Mouse (Mus musculus): ENCODE data around the gene Tollip. TPM values are rescaled to one million over a fixed set of nuclear protein-coding genes. Genes with fewer than 3 reads are reported as not detected.
A peak's percentile ranks its signal among the peaks of the same experiment; 100 is the strongest.
"Not testable (repeated sequence)": the region's sequence is repeated elsewhere in the genome, so short reads cannot be mapped to it uniquely, and the experiment has no call there.

Tollip gene
- polyA plus RNA-seq, 1 experiment: 30.1 TPM

DNA sequence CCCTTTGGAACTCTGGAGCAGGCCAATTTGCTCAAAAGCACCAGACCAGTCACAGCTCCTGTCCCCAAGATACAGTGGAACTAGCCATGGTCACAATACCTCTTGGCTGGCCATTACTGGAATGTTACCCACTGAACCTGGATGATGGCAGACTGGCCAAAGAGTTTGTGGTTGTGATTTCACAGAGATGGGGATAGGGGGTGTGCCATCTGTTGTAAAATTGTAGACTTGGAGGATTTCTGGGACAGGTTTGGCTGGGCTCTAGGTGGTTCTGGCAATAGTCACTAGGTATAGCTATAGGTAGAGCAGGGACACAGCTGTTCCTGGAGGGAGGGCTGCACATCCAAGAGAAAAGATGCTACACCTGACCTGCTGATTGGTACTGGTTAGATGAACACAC lies 29.2 kb upstream of the Tollip start:
- Histone ChIP-seq H3K27ac (ENCODE audit: control insufficient read depth, insufficient read depth, low read depth, low read length, poor library complexity) (no peak overlapping the region), H3K4me1 (ENCODE audit: control insufficient read depth, insufficient read depth, low read length) (no peaks in the 10 kb centered on the region), H3K4me3 (replicated peaks; ENCODE audit: control insufficient read depth, low read depth, low read length) (no peak overlapping the region)
- TF ChIP-seq CTCF (IDR thresholded peaks at IDR 0.05; ENCODE audit: control insufficient read depth, insufficient read depth, low read length) (no peak), POLR2A (IDR thresholded peaks at IDR 0.05; ENCODE audit: borderline replicate concordance, control insufficient read depth, low read depth, low read length) (no peak)

DNA sequence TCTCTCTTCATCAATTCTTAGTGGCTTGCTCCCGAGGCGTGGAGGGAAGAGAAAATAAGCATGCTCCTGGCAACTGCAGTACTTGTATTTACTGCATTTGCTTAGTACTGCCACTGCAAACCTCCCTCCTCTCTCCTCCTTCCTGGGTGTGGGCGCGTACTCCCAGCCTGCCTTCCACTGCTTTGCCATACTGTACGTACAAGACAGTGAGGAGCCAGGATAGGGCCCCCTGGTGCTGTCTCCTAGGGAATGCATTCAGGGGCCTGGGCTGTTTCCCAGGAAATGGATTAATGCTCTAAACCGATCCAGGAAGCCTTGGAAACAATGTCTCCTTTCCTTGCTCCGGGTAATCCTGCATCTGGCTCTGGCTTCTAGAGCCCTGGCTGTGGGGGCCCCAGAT lies 27.6 kb upstream of the Tollip start:
- WGBS: 38% methylated on average over 7 of the region's 7 CpGs
- TF ChIP-seq POLR2A (IDR thresholded peaks at IDR 0.05; ENCODE audit: borderline replicate concordance, control insufficient read depth, low read depth, low read length) (no peak), CTCF (IDR thresholded peaks at IDR 0.05; ENCODE audit: control insufficient read depth, insufficient read depth, low read length) (no peak)
- Histone ChIP-seq H3K4me1 (ENCODE audit: control insufficient read depth, insufficient read depth, low read length) (no peaks in the 10 kb centered on the region), H3K4me3 (replicated peaks; ENCODE audit: control insufficient read depth, low read depth, low read length) (no peak overlapping the region), H3K27ac (ENCODE audit: control insufficient read depth, insufficient read depth, low read depth, low read length, poor library complexity) (no peak overlapping the region)

DNA sequence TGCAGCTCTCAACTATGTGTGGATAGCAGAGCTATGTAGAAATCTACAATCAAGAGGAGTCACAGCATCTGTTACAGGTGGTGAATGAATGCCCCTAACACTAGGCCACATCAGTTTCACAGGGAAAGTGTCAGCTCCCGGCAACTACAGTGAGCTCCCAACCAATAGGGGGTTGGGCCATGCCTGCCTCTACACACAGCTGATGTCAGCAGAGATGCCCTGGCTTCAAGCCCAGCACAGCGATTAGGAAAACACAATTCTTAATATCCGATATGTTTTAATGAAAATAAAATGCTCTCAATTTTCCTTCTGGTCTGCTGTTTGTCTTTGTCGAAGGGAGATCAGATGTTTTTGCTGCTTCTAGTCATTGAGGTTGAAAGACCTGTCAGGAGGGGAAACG lies 25.1 kb upstream of the Tollip start:
- 73% methylated on average over 5 of the region's 5 CpGs for WGBS
- H3K27ac ChIP-seq (ENCODE audit: control insufficient read depth, insufficient read depth, low read depth, low read length, poor library complexity): no peak overlapping the region
- no peak for TF ChIP-seq POLR2A (IDR thresholded peaks at IDR 0.05; ENCODE audit: borderline replicate concordance, control insufficient read depth, low read depth, low read length)
- no peak for TF ChIP-seq CTCF (IDR thresholded peaks at IDR 0.05; ENCODE audit: control insufficient read depth, insufficient read depth, low read length)
- no peak overlapping the region for H3K4me3 ChIP-seq (replicated peaks; ENCODE audit: control insufficient read depth, low read depth, low read length)
- H3K4me1 ChIP-seq (ENCODE audit: control insufficient read depth, insufficient read depth, low read length): no peaks in the 10 kb centered on the region

DNA sequence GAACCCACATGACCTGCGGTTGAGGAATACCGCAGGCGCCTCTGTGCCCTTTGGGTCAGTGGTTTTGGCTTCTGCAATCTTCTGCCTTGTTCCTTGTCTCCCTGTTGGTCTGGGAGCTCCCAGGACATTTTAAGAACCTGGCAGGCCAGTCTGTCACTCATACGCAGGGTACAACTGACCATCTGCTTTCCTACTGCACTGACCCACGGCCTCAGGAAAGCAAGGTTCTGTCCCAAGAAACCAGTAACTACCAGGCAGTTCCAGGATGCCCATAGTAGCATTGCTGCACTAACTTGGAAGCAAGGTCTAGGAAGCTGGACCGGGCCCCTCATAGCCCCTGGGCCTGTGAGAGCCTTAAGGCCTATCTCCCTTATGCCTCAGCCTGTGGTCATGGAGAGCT lies 16.6 kb upstream of the Tollip start:
- 85% methylated on average over 6 of the region's 6 CpGs for WGBS

DNA sequence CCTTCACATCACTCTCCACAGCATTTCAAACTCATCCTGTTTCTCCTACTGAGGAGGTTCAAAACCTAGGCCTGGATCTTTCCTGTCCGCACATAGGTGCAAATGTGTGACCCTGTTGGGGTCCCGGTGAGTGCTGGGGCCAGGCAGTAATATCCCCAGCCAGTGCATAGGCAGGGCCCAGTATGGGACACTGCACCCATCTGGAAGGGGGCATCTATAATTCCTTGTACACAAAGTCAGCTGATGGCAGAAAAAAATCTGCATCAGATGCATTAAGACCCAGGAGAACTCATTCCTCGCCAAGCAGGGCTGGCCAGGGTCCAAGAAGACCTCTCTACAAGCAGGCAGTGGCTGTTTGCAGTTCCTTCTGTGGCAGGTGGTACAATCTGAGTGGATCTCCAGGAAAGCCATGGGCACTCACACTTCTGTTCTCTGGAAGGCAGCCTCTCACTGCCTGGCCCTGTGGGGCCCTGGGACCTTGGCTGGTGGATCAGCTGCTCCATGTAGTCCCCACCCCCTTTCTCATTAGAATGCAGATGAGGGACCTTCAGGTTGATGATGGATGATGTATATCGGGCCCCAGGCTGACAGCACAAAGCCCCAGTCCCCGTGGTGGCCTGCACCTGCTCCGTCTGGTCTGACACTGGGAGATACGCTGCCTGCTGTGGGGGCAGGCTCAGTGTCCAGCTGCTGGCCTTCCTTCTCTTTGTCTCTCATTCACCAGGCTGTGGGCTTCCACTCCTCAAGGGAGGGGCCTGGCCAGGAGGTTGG lies 16.0 kb upstream of the Tollip start:
- WGBS: 61% methylated on average over 7 of the region's 7 CpGs
- H3K27ac ChIP-seq (ENCODE audit: control insufficient read depth, insufficient read depth, low read depth, low read length, poor library complexity): no peak overlapping the region
- no peak overlapping the region for H3K4me3 ChIP-seq (replicated peaks; ENCODE audit: control insufficient read depth, low read depth, low read length)
- no peaks in the 10 kb centered on the region for H3K4me1 ChIP-seq (ENCODE audit: control insufficient read depth, insufficient read depth, low read length)
- TF ChIP-seq POLR2A (IDR thresholded peaks at IDR 0.05; ENCODE audit: borderline replicate concordance, control insufficient read depth, low read depth, low read length) (no peak), CTCF (IDR thresholded peaks at IDR 0.05; ENCODE audit: control insufficient read depth, insufficient read depth, low read length) (no peak)

More for the DNA sequence above, 16.6 kb upstream of the Tollip start:
- Histone ChIP-seq H3K27ac (ENCODE audit: control insufficient read depth, insufficient read depth, low read depth, low read length, poor library complexity) (no peak overlapping the region), H3K4me3 (replicated peaks; ENCODE audit: control insufficient read depth, low read depth, low read length) (no peak overlapping the region), H3K4me1 (ENCODE audit: control insufficient read depth, insufficient read depth, low read length) (no peaks in the 10 kb centered on the region)
- TF ChIP-seq POLR2A (IDR thresholded peaks at IDR 0.05; ENCODE audit: borderline replicate concordance, control insufficient read depth, low read depth, low read length) (no peak), CTCF (IDR thresholded peaks at IDR 0.05; ENCODE audit: control insufficient read depth, insufficient read depth, low read length) (no peak)

DNA sequence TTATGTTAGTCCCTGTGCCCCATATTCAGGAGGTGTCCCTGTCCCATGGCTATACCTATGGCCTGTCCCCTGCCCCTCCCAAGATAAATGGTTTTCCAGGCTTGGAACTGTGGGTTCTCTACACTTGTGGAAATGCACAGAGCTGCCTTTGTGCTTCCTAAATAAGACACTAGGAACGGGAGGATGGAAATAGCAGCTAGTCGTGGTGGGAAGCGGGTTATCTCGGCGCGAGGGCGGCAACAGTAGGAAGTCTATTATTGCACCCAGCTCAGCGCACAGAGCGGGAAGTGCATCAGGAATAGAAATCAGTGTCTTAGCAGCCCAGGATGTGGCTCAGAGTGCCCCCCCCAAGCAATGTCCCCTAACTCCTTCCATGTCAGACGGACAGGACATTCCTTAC lies 10.3 kb upstream of the Tollip start:
- TF ChIP-seq CTCF (IDR thresholded peaks at IDR 0.05; ENCODE audit: control insufficient read depth, insufficient read depth, low read length): no peak
- no peak for TF ChIP-seq POLR2A (IDR thresholded peaks at IDR 0.05; ENCODE audit: borderline replicate concordance, control insufficient read depth, low read depth, low read length)
- no peak overlapping the region for H3K4me3 ChIP-seq (replicated peaks; ENCODE audit: control insufficient read depth, low read depth, low read length)
- WGBS: 59% methylated on average over 10 of the region's 10 CpGs

DNA sequence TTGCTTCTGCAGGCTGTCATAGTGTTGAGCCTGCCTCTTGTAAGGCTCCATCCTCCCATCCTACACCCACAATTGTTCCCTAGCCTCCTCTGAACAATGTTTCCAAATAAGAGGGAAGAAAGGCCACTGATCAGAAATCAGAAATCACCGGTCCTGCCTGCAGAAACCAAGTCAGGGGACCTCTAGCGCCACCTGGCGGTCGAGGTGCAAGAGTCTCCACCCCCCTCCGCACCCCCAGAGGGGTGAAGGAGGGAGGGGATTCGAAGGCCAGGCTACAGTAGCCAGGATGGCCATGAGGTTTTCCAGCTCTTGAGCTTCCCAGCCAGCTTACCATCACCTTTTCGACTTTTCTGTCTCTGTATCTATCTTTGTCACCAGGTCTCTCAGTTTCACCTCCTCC lies 6.6 kb upstream of the Tollip start:
- Histone ChIP-seq H3K4me3 (replicated peaks; ENCODE audit: control insufficient read depth, low read depth, low read length) (no peak overlapping the region), H3K4me1 (ENCODE audit: control insufficient read depth, insufficient read depth, low read length) (no peaks in the 10 kb centered on the region), H3K27ac (ENCODE audit: control insufficient read depth, insufficient read depth, low read depth, low read length, poor library complexity) (no peak overlapping the region)
- 8% methylated on average over 7 of the region's 7 CpGs for WGBS
- TF ChIP-seq CTCF (IDR thresholded peaks at IDR 0.05; ENCODE audit: control insufficient read depth, insufficient read depth, low read length) (peak; percentile 88), POLR2A (IDR thresholded peaks at IDR 0.05; ENCODE audit: borderline replicate concordance, control insufficient read depth, low read depth, low read length) (no peak)

More for the DNA sequence above, 10.3 kb upstream of the Tollip start:
- Histone ChIP-seq H3K27ac (ENCODE audit: control insufficient read depth, insufficient read depth, low read depth, low read length, poor library complexity) (no peak overlapping the region), H3K4me1 (ENCODE audit: control insufficient read depth, insufficient read depth, low read length) (no peaks in the 10 kb centered on the region)

DNA sequence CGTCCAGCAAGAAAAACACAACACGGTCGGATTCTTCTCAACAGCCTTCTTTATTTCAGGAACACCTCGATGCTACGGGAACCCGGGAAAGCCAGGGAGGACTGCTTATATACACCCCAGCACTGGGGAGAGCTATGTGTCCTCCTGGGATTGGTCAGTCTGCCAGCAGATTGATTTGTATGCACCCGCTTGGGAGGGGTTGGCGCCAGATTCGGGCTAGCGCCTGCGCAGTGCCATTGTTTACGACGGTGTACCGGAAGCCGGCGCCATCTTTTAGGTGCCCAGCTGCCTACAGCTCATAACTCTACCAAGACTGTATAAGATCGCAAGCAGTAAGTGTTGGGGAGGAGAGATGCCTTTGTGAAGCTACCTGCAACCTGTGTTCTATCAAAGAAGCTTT lies 5.8 kb upstream of the Tollip start:
- not testable (repeated sequence) for H3K27ac ChIP-seq (ENCODE audit: control insufficient read depth, insufficient read depth, low read depth, low read length, poor library complexity); H3K4me1 ChIP-seq (ENCODE audit: control insufficient read depth, insufficient read depth, low read length); H3K4me3 ChIP-seq (replicated peaks; ENCODE audit: control insufficient read depth, low read depth, low read length)
- 84% methylated on average over 17 of the region's 17 CpGs for WGBS

DNA sequence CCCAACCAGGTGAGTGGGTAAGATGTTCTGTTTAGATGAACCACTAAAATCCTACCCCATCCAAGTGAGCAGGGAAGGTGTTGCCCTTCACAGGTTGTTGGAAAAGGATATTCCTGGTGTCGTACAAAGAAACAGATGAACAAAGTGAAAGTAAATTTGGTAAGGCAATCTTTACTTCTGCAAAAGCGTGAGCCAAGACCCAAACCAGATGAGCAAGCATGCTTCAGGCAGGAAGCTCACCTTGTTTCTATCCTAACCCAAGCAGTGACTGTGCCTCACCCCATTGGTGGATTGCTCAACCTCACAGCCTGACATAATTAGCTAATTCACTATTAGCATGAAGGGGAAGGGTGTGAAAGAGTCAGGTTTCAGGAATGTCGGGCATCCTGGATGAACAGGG lies 7.0 kb downstream of the Tollip start:
- TF ChIP-seq CTCF (IDR thresholded peaks at IDR 0.05; ENCODE audit: control insufficient read depth, insufficient read depth, low read length): no peak
- no peak for TF ChIP-seq POLR2A (IDR thresholded peaks at IDR 0.05; ENCODE audit: borderline replicate concordance, control insufficient read depth, low read depth, low read length)
- Histone ChIP-seq H3K4me3 (replicated peaks; ENCODE audit: control insufficient read depth, low read depth, low read length) (peak overlapping the region; percentile 48), H3K27ac (ENCODE audit: control insufficient read depth, insufficient read depth, low read depth, low read length, poor library complexity) (no peak overlapping the region), H3K4me1 (ENCODE audit: control insufficient read depth, insufficient read depth, low read length) (no peaks in the 10 kb centered on the region; the same call in 1 of the 2 replicates)
- 15% methylated on average over 3 of the region's 3 CpGs for WGBS
